Mouse (Mus musculus) lung, adult 2 months (tissue): ENCODE measurements at regions not wholly inside any gene's neighbourhood (a gene's known extent, or its start where the extent isn't known, plus 50 kb on each side); places are given as distances from the start of the nearest gene placed in this dataset.

Experiments used
- CTCF ChIP-seq: fragments of 200-500 bp; IDR thresholded peaks from 2 replicates; pipeline ENCODE4 v1.5.1; 2011; ENCODE audit warnings: mild to moderate bottlenecking, low read length, control low read depth; ENCODE audit not compliant: insufficient read depth
- POLR2A ChIP-seq: fragments of 200-500 bp; IDR thresholded peaks from 2 replicates; pipeline ENCODE4 v1.6.1; 2011; ENCODE audit warnings: low read depth, mild to moderate bottlenecking, control low read depth, low read length, borderline replicate concordance; ENCODE audit errors: extremely low read depth

DNA sequence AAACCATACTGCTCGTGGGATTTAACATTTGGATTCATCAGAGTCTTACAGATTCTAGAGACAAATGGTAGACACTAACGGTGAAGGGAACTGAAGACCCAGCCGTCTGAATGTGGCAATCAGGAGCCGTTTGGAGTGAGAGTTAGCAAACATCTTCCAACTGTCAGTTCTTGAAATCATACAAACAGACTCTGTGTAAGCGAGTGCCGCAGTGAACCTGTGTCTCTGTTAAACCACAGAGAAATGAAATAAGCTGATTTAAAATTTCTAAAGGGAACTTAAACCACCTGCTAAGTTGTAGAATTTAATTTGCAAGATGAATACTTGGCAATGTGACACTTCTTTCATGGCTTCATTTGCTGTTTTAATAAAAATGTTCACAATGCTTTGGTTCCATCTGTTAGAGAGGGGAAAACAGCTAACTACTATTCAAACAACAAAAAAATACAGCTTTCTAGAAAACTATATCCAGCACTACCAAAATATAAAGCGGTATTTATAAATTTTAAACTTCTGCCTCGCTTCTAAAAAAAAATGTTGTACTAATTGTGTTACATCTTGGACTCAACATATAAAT, 78.4 kb upstream of the Tdrd3 start:
- no peak for TF ChIP-seq POLR2A
- TF ChIP-seq CTCF = no peak
